Mouse (Mus musculus) adipocyte (in vitro differentiated cells): ENCODE results near the gene H2-Q2.
"Not testable (repeated sequence)": the region's sequence is repeated elsewhere in the genome, so short reads cannot be mapped to it uniquely, and the experiment has no call there.

Experiments used
- DNase-seq: peaks from one replicate; pipeline ENCODE4 v3.0.0-alpha.2; 2016; ENCODE audit warnings: low spot score

Gene H2-Q2

GRCm38 (mm10) chr17:35379369-35379728 is 37.3 kb downstream of the H2-Q2 start, which contains the start of gene H2-Q4:
H2-Q4 (plus strand) TSS chr17:35379617.
- peak; percentile 63 for DNase-seq

- no peak for DNase-seq
Observed at GRCm38 (mm10) chr17:35379729-35380451, 37.8 kb downstream of the H2-Q2 start.

GRCm38 (mm10) chr17:35389796-35390195 is 47.8 kb downstream of the H2-Q2 start:
- DNase-seq: not testable (repeated sequence)

- not testable (repeated sequence) for DNase-seq
Observed at GRCm38 (mm10) chr17:35392671-35393070, 50.6 kb downstream of the H2-Q2 start.

GRCm38 (mm10) chr17:35393864-35394800 is 52.1 kb downstream of the H2-Q2 start:
- DNase-seq: not testable (repeated sequence)
